Comparison of ENCODE assay signal across 25 mouse cellular contexts in the genomic region with DNA sequence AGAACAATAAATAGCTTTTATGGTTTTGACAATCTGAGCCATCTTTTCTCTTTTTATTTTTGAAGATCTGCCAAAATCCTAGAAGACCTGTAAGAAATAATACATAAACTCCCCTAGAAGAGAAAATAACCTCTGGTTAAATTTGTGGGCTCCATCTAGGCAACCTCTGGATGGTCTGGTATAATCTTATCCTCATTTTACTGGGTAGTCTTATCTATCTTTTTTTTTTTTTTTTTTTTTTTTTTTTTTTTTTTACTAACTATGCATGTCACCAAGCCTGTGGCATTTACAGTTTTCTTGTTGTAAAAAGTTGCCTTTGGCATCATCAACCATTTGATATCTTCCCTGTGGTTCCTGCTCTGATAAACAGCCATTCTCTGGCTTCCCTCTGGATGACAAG.
"Had no signal": no experiment of that assay in that cellular context is flagged by ENCODE, and none has a peak within 500 bp of the region (broad histone marks: within the 10 kb centered on the region; RNA-seq: fewer than 3 reads in every experiment).

No protein-coding gene starts in this region.

- H3K9ac ChIP-seq: embryonic facial prominence, embryonic 12.5 days; embryonic facial prominence, embryonic 13.5 days; embryonic facial prominence, embryonic 15.5 days; forebrain, embryonic 12.5 days; forebrain, embryonic 13.5 days; forebrain, embryonic 15.5 days; forebrain, postnatal 0 days had no signal

- H3K27me3 ChIP-seq: embryonic facial prominence, embryonic 12.5 days; embryonic facial prominence, embryonic 13.5 days; embryonic facial prominence, embryonic 15.5 days; forebrain, embryonic 12.5 days; forebrain, embryonic 13.5 days; forebrain, embryonic 15.5 days had no signal

- H3K4me3 ChIP-seq: embryonic facial prominence, embryonic 10.5 days; embryonic facial prominence, embryonic 12.5 days; embryonic facial prominence, embryonic 13.5 days; embryonic facial prominence, embryonic 15.5 days; erythroblast, embryonic 14.5 days; forebrain, embryonic 10.5 days; forebrain, embryonic 12.5 days; forebrain, embryonic 13.5 days; forebrain, embryonic 15.5 days; gastrocnemius, adult 2 months; heart, adult 2 months; heart, embryonic 10.5 days had no signal

- H3K4me2 ChIP-seq: embryonic facial prominence, embryonic 12.5 days; embryonic facial prominence, embryonic 13.5 days; embryonic facial prominence, embryonic 15.5 days; forebrain, embryonic 12.5 days; forebrain, embryonic 13.5 days; forebrain, embryonic 15.5 days had no signal

- H3K36me3 ChIP-seq: embryonic facial prominence, embryonic 10.5 days; embryonic facial prominence, embryonic 12.5 days; embryonic facial prominence, embryonic 13.5 days; embryonic facial prominence, embryonic 15.5 days; forebrain, embryonic 10.5 days; forebrain, embryonic 12.5 days; forebrain, embryonic 15.5 days; heart, embryonic 10.5 days had no signal

- DNase-seq: cerebellum, adult 9-10 months; cerebellum, adult 9-11 months; cerebellum, postnatal 10 days; cerebellum, postnatal 14 days; cerebellum, postnatal 25 days; embryo, embryonic 11 days; forebrain, postnatal 0 days; gastrocnemius, adult 2 months; gastrocnemius, postnatal 10 days; gastrocnemius, postnatal 14 days; gastrocnemius, postnatal 25 days; gastrocnemius, postnatal 36 days; heart, adult 11 months; heart, adult 18-20 months; heart, adult 2 months had no signal

- H3K9me3 ChIP-seq: embryonic facial prominence, embryonic 10.5 days; embryonic facial prominence, embryonic 12.5 days; embryonic facial prominence, embryonic 13.5 days; embryonic facial prominence, embryonic 15.5 days; forebrain, embryonic 10.5 days; forebrain, embryonic 12.5 days; forebrain, embryonic 13.5 days; forebrain, embryonic 15.5 days; heart, embryonic 10.5 days had no signal

- H3K4me1 ChIP-seq: embryonic facial prominence, embryonic 10.5 days; embryonic facial prominence, embryonic 13.5 days; embryonic facial prominence, embryonic 15.5 days had no signal

- H3K27ac ChIP-seq: embryonic facial prominence, embryonic 10.5 days; embryonic facial prominence, embryonic 12.5 days; embryonic facial prominence, embryonic 13.5 days; embryonic facial prominence, embryonic 15.5 days; forebrain, embryonic 10.5 days; forebrain, embryonic 12.5 days; forebrain, embryonic 13.5 days; forebrain, embryonic 15.5 days; gastrocnemius, adult 2 months; heart, adult 2 months; heart, embryonic 10.5 days had no signal
